Mouse (Mus musculus) spleen, postnatal 10 days (tissue): ENCODE data around the gene Cuedc1.

Experiments used
- DNase-seq, 2 experiments: peaks; one replicate each; pipeline ENCODE4 v3.0.0; 2021 to 2022; ENCODE audit warnings: low spot score in 2 of 2

Gene Cuedc1

GRCm38 (mm10) chr11:88117356-88118090 lies 19.7 kb downstream of the Cuedc1 start:
- DNase-seq, result no peak

GRCm38 (mm10) chr11:88118091-88118440 lies 20.2 kb downstream of the Cuedc1 start:
- DNase-seq, result no peak

- no peak for DNase-seq
These were observed 21.2 kb downstream of the Cuedc1 start for GRCm38 (mm10) chr11:88118817-88119642.

- no peak for DNase-seq
These were observed 24.7 kb downstream of the Cuedc1 start for GRCm38 (mm10) chr11:88122545-88122944.

GRCm38 (mm10) chr11:88123021-88123420 lies 25.2 kb downstream of the Cuedc1 start:
- no peak for DNase-seq

GRCm38 (mm10) chr11:88123731-88124130 lies 25.9 kb downstream of the Cuedc1 start:
- no peak for DNase-seq

GRCm38 (mm10) chr11:88125483-88125882 lies 27.6 kb downstream of the Cuedc1 start:
- no peak for DNase-seq

- no peak for DNase-seq
These were observed 28.5 kb downstream of the Cuedc1 start for GRCm38 (mm10) chr11:88126306-88126793.

- no peak for DNase-seq
These were observed 30.6 kb downstream of the Cuedc1 start for GRCm38 (mm10) chr11:88128461-88128860.

- no peak for DNase-seq
These were observed 31.4 kb downstream of the Cuedc1 start for GRCm38 (mm10) chr11:88129281-88129680.

GRCm38 (mm10) chr11:88129935-88130334 lies 32.1 kb downstream of the Cuedc1 start:
- DNase-seq, result no peak

GRCm38 (mm10) chr11:88131847-88132246 lies 34.0 kb downstream of the Cuedc1 start:
- DNase-seq, result peak in 1 of 2 experiments; percentile 34

GRCm38 (mm10) chr11:88135218-88135617 lies 37.4 kb downstream of the Cuedc1 start:
- DNase-seq, result no peak

- no peak for DNase-seq
These were observed 40.1 kb downstream of the Cuedc1 start for GRCm38 (mm10) chr11:88137814-88138425.

- no peak for DNase-seq
These were observed 41.5 kb downstream of the Cuedc1 start for GRCm38 (mm10) chr11:88139256-88139861.

GRCm38 (mm10) chr11:88140066-88141060 lies 42.5 kb downstream of the Cuedc1 start:
- no peak for DNase-seq

GRCm38 (mm10) chr11:88142362-88142761 lies 44.5 kb downstream of the Cuedc1 start:
- DNase-seq, result no peak

- DNase-seq, result no peak
These were observed 46.2 kb downstream of the Cuedc1 start for GRCm38 (mm10) chr11:88144100-88144499.

GRCm38 (mm10) chr11:88145214-88146006 lies 47.6 kb downstream of the Cuedc1 start:
- peak in 1 of 2 experiments; percentile 62 for DNase-seq
